Mouse (Mus musculus): ENCODE data around the gene Mtrf1. TPM values are rescaled to one million over a fixed set of nuclear protein-coding genes. Genes with fewer than 3 reads are reported as not detected.

Mtrf1 gene
- 19.1 and 21.1 TPM in 2 replicates for polyA plus RNA-seq (2015; fragmentation: Nextera tagmentation; extraction: Ambion mirVana)

DNA sequence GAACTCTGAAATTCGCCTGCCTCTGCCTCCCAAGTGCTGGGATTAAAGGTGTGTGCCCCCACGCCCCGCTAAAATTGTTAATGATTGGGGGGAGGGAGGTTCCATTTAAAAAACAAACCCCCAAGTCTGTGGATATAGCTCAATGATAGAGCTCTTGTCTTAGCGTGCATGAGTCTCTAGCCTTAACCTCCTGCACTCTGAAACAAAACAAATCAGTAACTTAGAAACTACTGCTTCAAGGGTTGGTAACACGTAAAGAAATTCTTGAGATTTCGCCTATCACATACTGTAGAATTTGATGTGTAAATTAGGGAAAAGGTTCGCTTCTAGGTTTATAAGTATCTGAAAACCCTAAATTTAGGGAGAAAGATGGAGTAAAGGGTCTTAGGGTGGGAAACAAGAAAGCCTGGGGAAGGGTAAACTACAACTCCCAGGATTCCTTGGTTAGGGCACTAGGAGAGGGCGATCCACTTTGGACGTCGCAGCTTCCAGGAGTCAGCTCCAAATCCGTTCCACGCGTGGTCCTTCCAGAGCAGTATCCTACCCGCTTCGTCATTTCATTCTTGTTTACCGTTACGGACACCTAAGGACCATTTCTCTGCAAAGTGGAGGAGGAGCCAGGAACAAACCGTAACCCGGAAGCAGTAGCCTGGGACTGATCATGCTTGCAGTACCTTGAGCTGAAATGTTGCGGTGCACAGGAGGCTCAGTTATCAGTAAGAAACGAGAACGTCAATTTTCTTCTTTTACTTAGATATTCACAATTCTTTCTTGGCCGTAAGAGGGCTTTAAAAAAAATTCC lies at the start of gene Mtrf1:
Gene Mtrf1, plus strand, starts transcription at position 452 of the 802 bp plus-strand sequence.

DNA sequence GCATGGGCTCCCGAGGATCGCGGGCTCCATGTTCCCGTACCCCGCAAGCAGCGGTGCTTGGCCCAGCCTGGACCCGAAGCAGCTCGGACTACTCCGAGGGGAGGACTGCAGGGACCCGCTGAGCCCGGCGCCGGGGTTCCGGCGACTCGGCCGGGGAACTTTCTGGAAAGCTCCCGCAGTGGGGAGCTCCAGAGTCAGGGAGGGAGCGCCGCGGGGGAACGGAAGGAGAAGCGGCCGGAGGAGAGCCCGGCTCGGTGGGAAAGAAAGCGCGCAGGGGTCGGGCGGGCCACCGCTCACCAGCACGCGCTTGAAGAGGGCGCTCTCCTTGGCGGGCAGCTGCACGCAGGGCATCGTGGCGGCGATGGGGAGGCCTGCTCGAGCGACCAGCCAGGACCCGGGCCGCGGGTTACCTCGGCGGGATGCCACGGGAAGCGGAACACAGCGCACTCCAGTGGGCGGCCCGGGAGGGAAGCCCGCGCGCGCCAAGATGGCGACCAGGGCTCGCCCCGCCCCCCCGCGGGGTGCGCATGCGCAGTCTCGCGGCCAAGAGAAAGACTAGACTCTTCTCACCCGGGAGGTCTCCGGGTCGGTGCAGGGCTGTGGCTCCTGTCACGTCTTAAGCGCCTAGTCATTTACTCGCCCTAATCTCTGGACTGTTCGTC lies 7.2 kb upstream of the Mtrf1 start, which contains the start of gene Naa16:
Gene Naa16, minus strand, starts transcription at position 514 of the 662 bp plus-strand sequence.

DNA sequence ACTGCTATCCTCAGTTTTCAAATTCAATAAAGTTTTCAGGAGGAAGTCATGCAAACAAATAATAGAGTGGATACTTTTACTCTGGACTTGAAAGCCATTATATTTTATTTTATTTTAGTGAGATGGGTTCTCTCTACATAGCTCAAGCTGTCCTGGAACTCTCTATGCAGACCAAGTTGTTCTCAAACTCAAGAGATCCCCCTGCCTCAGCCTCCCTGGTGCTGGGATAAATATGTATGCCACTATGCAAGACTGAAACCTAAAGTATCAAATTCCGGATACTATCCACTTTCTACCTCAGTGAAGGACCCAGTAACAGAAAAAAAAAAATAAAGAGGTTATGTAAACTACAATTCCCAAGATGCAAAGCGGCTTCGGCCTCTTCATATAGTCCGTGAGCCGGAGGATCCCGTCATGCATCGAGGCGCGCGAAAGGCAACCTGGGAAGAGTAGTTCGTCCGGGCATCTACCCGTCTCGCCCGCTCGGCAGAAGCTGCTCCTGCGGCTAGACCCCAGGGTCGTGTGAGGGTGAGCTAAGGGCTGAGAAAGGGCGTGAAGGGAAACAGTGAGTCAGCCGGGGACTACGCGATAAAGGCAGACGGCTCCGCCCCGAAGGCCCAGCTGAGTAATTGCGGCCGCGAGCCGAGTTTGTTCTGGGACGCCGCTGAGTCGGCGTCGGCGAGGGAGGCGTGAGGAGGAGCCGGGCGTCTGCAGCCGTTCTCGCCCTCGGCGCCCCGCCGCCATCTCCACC lies 28.6 kb downstream of the Mtrf1 start, which contains the start of gene Kbtbd7:
Gene Kbtbd7, plus strand, starts transcription at position 533 of the 751 bp plus-strand sequence.

DNA sequence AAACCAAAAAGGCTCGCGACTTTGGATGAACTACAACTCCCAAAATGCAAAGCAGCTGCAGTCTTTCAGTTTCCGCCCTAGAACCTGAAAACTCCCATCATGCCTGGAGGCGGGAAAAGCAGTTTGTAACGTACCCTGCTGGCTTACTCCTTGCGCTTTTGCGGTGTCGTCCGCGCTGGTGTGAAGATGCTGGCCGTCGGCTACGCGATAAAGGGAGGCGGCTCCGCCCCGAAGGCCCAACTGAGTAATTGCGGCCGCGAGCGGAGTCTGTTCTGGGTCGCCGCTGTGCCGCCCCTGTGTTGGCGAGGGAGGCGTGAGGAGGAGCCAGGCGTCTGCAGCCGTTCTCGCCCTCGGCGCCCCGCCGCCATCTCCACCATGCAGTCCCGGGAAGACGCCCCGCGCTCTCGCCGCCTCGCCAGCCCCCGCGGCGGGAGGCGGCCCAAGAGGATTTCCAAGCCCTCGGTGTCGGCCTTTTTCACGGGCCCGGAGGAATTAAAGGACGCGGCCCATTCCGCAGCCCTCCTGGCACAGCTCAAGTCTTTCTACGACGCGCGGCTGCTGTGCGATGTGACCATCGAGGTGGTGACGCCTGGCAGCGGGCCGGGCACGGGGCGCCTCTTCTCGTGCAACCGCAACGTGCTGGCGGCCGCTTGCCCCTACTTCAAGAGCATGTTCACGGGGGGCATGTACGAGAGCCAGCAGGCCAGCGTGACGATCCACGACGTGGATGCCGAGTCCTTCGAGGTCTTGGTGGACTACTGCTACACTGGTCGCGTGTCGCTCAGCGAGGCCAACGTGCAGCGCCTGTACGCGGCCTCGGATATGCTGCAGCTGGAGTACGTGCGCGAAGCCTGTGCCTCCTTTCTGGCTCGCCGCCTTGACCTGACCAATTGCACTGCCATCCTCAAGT lies 54.4 kb downstream of the Mtrf1 start, which contains the start of gene Kbtbd6:
Gene Kbtbd6, plus strand, starts transcription at position 155 of the 910 bp plus-strand sequence.

Other genes starting within 250 kb of the Mtrf1 start
- gene Zfp957, start 150.4 kb upstream of the Mtrf1 start, polyA plus RNA-seq (2015; fragmentation: Nextera tagmentation; extraction: Ambion mirVana), result not detected in 2 replicates
- 102 and 110 TPM in 2 replicates for gene Rgcc, start 96.1 kb upstream of the Mtrf1 start, polyA plus RNA-seq (2015; fragmentation: Nextera tagmentation; extraction: Ambion mirVana)
- gene Naa16, start 7.0 kb upstream of the Mtrf1 start, polyA plus RNA-seq (2015; fragmentation: Nextera tagmentation; extraction: Ambion mirVana), result 10.1 and 23.3 TPM in 2 replicates
- 4.8 and 5.6 TPM in 2 replicates for gene Kbtbd7, start 28.7 kb downstream of the Mtrf1 start, polyA plus RNA-seq (2015; fragmentation: Nextera tagmentation; extraction: Ambion mirVana)
- gene Kbtbd6, start 54.1 kb downstream of the Mtrf1 start, polyA plus RNA-seq (2015; fragmentation: Nextera tagmentation; extraction: Ambion mirVana), result 0.59 and 0.66 TPM in 2 replicates
- 7.1 and 11.2 TPM in 2 replicates for gene Elf1, start 83.4 kb downstream of the Mtrf1 start, polyA plus RNA-seq (2015; fragmentation: Nextera tagmentation; extraction: Ambion mirVana)
- gene Wbp4, start 83.7 kb downstream of the Mtrf1 start, polyA plus RNA-seq (2015; fragmentation: Nextera tagmentation; extraction: Ambion mirVana), result 36.4 and 43.0 TPM in 2 replicates
- 119 and 123 TPM in 2 replicates for gene Sugt1, start 189.9 kb downstream of the Mtrf1 start, polyA plus RNA-seq (2015; fragmentation: Nextera tagmentation; extraction: Ambion mirVana)

All from adrenal gland, postnatal 0 days (tissue).